Mouse (Mus musculus): ENCODE measurements around the gene Toe1. TPM values are rescaled to one million over a fixed set of nuclear protein-coding genes. Genes with fewer than 3 reads are reported as not detected.
A peak's percentile ranks its signal among the peaks of the same experiment; 100 is the strongest.
"Not testable (repeated sequence)": the region's sequence is repeated elsewhere in the genome, so short reads cannot be mapped to it uniquely, and the experiment has no call there.

Gene Toe1
- polyA plus RNA-seq (2015; fragmentation: Nextera tagmentation; extraction: Ambion mirVana), result 31.7 and 32.6 TPM in 2 replicates

DNA sequence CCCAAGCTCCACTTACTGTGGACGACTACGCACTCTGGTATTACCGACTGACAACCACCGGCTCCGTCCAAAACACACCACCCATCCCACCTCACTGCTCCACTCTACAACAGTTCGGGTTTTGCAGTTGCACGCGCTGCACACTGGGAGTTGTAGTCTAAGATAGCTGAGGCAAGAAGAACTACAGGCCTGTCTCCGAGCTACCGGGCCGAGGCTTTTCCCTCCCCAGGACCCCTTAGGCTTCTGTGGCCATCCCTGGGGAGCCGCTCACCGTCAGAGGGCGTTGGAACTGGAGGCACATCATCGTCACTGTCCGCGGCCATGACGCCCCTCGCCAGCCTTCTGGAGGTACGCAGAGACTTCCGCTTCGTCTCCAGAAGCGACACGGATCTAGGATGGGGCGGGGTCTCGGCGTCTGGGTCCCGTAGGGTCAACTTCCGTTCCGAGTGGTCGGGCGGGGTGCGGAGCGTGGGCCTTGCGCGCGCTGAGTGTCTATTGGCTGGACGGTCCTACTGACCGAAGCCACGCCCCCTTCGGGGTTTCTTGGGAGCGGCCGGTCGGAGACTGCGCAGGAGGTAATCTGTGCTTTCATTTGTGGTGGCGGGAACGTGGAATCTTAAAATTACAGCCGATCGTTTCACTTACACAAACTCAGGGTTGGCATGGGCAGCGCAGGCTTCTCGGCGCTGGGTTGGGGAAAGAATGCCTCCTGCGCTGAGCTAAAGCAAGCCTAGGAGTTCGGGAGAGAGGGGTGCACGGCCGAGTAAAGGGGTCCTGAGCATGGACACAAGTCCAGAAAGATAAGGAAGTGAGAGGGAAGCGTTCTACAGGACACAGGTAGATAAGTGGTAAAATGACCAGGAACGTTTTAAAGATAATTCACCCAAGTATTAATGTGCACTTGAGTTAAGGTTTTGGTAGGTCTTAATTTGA lies at the start of gene Toe1, which contains the start of gene Mutyh:
Gene Toe1 (minus strand): TSS at position 444 of the 933 bp plus-strand sequence.
Gene Mutyh (plus strand): TSS at position 527 of the 933 bp plus-strand sequence.
- peak within 1 kb of the TSS; percentile 84 for H3K27ac ChIP-seq
- H3K4me2 ChIP-seq, result peak within 1 kb of the TSS; percentile 69
- no peaks in the 10 kb centered on the region for H3K9me3 ChIP-seq (replicated peaks)
- H3K9ac ChIP-seq, result peak within 1 kb of the TSS; percentile 66
- H3K4me1 ChIP-seq, result peaks cover 10% of the 10 kb centered on the region
- no peaks in the 10 kb centered on the region for H3K27me3 ChIP-seq
- WGBS, result under 1% methylated on average over 58 of the region's 58 CpGs
- H3K4me3 ChIP-seq, result peak within 1 kb of the TSS; percentile 66
- peaks cover 35% of the 10 kb centered on the region for H3K36me3 ChIP-seq (ENCODE audit: poor library complexity, severe bottlenecking)
- ATAC-seq, result peak; percentile 97

- Histone ChIP-seq H3K27ac (no peak overlapping the region), H3K9me3 (replicated peaks) (no peaks in the 10 kb centered on the region), H3K4me1 (peaks cover 11% of the 10 kb centered on the region), H3K4me2 (no peak overlapping the region), H3K27me3 (no peaks in the 10 kb centered on the region), H3K9ac (no peak overlapping the region), H3K4me3 (no peak overlapping the region), H3K36me3 (ENCODE audit: poor library complexity, severe bottlenecking) (no peaks in the 10 kb centered on the region)
- ATAC-seq, result peak; percentile 68; the same call in 1 of the 2 replicates
- WGBS, result 40% methylated on average over 10 of the region's 10 CpGs
Measured at GRCm38 (mm10) chr4:116857203-116857602, 49.8 kb upstream of the Toe1 start.

- 20% methylated on average over 2 of the region's 2 CpGs for WGBS
- Histone ChIP-seq H3K27ac (no peak overlapping the region; the same call in 1 of the 2 replicates), H3K4me2 (no peak overlapping the region), H3K36me3 (ENCODE audit: poor library complexity, severe bottlenecking) (no peaks in the 10 kb centered on the region), H3K4me3 (no peak overlapping the region), H3K9me3 (replicated peaks) (no peaks in the 10 kb centered on the region), H3K27me3 (no peaks in the 10 kb centered on the region), H3K9ac (no peak overlapping the region), H3K4me1 (peaks cover 15% of the 10 kb centered on the region)
- ATAC-seq, result no peak; the same call in 1 of the 2 replicates
Measured at GRCm38 (mm10) chr4:116854286-116854685, 46.8 kb upstream of the Toe1 start.

DNA sequence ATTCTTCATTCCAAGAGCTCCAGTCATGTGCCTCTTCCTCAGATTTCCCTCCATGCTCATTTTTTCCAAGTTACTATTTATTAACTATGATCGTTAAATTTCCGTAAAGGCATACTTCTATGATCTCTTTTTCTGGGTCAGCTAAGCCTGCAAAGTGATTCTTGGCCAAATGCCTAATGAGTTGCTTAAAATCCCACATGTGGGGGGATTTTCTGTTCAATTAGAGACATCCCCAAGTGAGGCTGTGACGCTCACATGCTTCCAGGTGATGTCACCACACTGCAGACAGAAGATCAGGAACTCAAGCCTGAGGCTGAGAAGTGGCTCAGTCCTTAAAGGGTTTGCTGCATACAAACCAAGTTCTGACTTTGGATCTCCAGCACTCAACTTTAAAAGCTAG lies 42.5 kb upstream of the Toe1 start:
- no peak overlapping the region for H3K27ac ChIP-seq
- no peak overlapping the region for H3K9ac ChIP-seq
- H3K27me3 ChIP-seq, result no peaks in the 10 kb centered on the region
- H3K4me2 ChIP-seq, result no peak overlapping the region
- no peak for ATAC-seq
- WGBS, result 55% methylated on average over 3 of the region's 3 CpGs
- peaks cover 15% of the 10 kb centered on the region for H3K4me1 ChIP-seq
- H3K4me3 ChIP-seq, result no peak overlapping the region
- H3K36me3 ChIP-seq (ENCODE audit: poor library complexity, severe bottlenecking), result no peaks in the 10 kb centered on the region
- no peaks in the 10 kb centered on the region for H3K9me3 ChIP-seq (replicated peaks)

DNA sequence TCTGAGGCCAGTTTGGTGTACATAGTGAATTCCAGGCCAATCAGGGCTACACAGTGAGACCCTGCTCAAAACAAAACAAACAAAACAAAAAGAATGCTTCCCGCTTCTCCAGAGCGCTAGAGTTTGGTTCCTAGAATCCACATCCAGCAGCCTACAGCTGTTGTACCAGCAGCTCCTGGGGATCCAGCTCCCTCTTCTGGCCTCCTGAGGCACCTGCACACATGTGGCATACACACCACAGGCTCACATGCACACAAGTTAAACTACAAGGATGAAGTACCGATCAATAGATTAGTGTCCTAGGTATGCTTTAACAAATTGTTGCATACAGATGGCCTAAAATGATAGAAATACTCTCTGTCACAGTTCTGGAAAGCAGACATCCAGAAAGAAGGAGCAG lies 36.9 kb upstream of the Toe1 start:
- 96% methylated on average over 3 of the region's 3 CpGs for WGBS
- Histone ChIP-seq H3K4me1 (no peaks in the 10 kb centered on the region), H3K36me3 (ENCODE audit: poor library complexity, severe bottlenecking) (no peaks in the 10 kb centered on the region), H3K9ac (no peak overlapping the region), H3K27ac (no peak overlapping the region), H3K27me3 (no peaks in the 10 kb centered on the region), H3K4me2 (no peak overlapping the region), H3K4me3 (no peak overlapping the region), H3K9me3 (replicated peaks) (no peaks in the 10 kb centered on the region)
- ATAC-seq, result no peak

DNA sequence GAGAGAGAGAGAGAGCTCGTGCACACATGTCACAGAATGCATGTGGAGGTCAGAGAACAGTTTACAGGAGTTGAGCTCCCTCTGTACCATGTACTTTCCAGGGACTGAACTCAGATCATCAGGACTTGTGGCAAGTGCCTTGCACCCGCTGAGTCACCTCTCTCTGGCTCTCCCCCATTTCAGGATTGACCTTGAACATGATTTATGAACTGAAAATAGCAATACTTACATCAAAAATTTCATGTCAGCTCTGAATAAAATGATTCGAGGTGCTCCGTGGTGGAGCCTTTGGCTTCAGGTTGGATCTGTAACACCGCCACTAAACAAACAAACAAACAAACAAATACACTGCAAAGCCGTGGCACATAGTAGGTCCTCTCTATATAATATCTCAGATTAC lies 33.4 kb upstream of the Toe1 start:
- Histone ChIP-seq H3K27me3 (no peaks in the 10 kb centered on the region), H3K27ac (no peak overlapping the region), H3K4me2 (no peak overlapping the region), H3K9ac (no peak overlapping the region), H3K4me3 (no peak overlapping the region), H3K4me1 (no peaks in the 10 kb centered on the region), H3K36me3 (ENCODE audit: poor library complexity, severe bottlenecking) (no peaks in the 10 kb centered on the region), H3K9me3 (replicated peaks) (no peaks in the 10 kb centered on the region)
- no peak for ATAC-seq
- 85% methylated on average over 6 of the region's 6 CpGs for WGBS

GRCm38 (mm10) chr4:116840096-116840495 lies 32.7 kb upstream of the Toe1 start:
- H3K36me3 ChIP-seq (ENCODE audit: poor library complexity, severe bottlenecking); ATAC-seq: not testable (repeated sequence)

DNA sequence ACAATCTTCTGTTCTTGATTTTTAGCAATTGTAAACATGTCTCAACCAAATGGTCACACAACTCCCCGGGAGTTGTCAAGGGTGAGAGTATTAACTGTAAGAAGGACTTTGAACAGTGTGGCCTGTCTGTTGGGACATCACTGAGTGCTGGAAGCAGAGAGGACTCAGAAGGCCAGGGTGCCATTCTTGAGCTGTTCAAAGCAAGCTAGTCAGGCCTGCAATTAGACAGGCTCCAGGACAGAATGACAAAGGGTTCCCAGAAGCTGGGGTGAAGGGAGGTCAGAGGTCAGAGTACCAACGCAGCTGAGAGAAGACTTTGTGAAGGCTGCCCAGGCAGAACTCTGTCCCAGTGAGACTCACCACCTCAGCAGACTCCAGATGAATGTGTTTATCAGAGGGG lies 31.6 kb upstream of the Toe1 start:
- no peak for ATAC-seq
- Histone ChIP-seq H3K9ac (no peak overlapping the region), H3K36me3 (ENCODE audit: poor library complexity, severe bottlenecking) (no peaks in the 10 kb centered on the region), H3K27ac (no peak overlapping the region), H3K27me3 (no peaks in the 10 kb centered on the region), H3K9me3 (replicated peaks) (no peaks in the 10 kb centered on the region), H3K4me1 (no peaks in the 10 kb centered on the region), H3K4me2 (no peak overlapping the region), H3K4me3 (no peak overlapping the region)
- 24% methylated on average over 2 of the region's 2 CpGs for WGBS

More at GRCm38 (mm10) chr4:116840096-116840495, 32.7 kb upstream of the Toe1 start:
- H3K9ac ChIP-seq; H3K27me3 ChIP-seq; H3K27ac ChIP-seq; H3K4me1 ChIP-seq; H3K4me3 ChIP-seq; H3K9me3 ChIP-seq (replicated peaks): not testable (repeated sequence)
- 59% methylated on average over 26 of the region's 29 CpGs for WGBS
- H3K4me2 ChIP-seq, result peak overlapping the region; percentile 25; the same call in 1 of the 2 replicates

DNA sequence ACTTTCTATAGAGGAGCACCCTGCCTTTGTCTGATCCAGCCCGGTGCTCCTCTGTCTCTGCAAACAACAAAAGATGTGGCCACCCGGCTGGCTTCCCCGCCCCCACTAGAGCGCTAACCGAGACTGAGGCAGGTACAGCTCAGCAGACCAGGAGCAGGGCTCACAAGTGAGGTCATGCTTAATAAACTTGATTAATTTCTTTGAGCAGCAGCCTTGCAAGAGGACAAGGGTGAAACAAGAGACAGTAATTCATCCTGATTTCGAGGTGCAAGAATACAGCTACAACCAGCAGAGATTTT lies 22.6 kb upstream of the Toe1 start:
- H3K4me2 ChIP-seq, result no peak overlapping the region
- H3K4me1 ChIP-seq, result peaks cover 24% of the 10 kb centered on the region
- H3K4me3 ChIP-seq, result no peak overlapping the region
- ATAC-seq, result peak; percentile 70
- no peaks in the 10 kb centered on the region for H3K36me3 ChIP-seq (ENCODE audit: poor library complexity, severe bottlenecking)
- H3K9me3 ChIP-seq (replicated peaks), result no peaks in the 10 kb centered on the region
- 5% methylated on average over 6 of the region's 6 CpGs for WGBS
- no peaks in the 10 kb centered on the region for H3K27me3 ChIP-seq
- peak overlapping the region; percentile 72 for H3K27ac ChIP-seq
- H3K9ac ChIP-seq, result no peak overlapping the region

DNA sequence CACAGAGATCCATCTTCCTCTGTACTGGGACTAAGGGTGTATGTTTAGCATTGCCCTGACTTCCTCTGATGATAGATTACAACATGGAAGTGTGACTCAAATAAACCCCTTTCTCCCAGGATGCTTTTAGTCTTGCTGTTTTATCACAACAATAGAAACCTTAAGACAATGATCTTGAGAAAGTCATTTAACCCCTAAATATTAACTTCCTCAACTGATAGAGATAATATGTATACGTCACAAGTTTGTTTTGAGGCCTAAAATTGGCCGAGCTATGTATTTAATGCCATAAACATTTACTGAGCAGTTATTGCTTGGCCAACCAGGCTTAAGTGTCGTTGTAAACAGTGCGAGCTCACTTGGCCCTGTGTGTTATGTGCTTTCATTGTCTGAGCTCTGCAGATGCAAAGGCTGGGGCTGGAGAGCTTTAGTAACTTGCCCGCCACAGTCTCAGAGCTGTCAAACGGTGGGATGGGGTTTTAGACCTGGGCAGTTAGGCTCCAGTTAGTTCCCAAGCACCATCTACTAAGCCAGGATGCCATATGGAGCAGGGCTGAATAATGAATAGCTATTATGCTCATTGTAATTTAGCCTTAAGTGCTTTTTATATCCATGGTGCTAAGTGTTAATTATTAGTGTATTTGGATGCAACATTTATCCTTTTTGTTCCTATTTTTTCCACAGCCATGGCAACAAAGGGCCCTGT lies 22.1 kb upstream of the Toe1 start:
- H3K9ac ChIP-seq, result no peak overlapping the region
- ATAC-seq, result peak; percentile 67
- peaks cover 28% of the 10 kb centered on the region for H3K4me1 ChIP-seq
- no peaks in the 10 kb centered on the region for H3K9me3 ChIP-seq (replicated peaks)
- H3K27me3 ChIP-seq, result no peaks in the 10 kb centered on the region
- 26% methylated on average over 6 of the region's 6 CpGs for WGBS
- no peak overlapping the region for H3K4me3 ChIP-seq
- H3K27ac ChIP-seq, result peak overlapping the region; percentile 72
- no peaks in the 10 kb centered on the region for H3K36me3 ChIP-seq (ENCODE audit: poor library complexity, severe bottlenecking)
- no peak overlapping the region for H3K4me2 ChIP-seq

DNA sequence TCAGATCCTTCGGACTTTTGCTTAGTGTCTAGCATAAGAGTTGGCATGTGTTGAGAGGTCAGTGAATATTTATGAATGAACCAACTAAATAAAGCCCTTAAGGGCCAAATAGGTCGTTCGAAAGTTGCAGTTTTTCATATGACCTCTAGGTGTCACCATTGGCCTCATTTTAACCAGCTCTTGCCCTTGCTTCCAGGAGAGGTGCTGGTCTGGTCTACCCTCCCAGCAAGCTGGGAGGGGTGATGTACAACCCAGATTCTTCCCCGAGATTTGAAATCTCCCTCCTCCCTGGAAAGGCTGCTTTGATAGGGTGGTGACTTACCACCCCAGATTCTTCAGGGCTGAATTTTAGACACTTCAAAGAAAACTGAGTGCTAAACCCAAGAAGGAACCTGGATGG lies 20.4 kb upstream of the Toe1 start:
- 1% methylated on average over 4 of the region's 4 CpGs for WGBS

GRCm38 (mm10) chr4:116824541-116825004 lies 17.1 kb upstream of the Toe1 start:
- peak overlapping the region; percentile 72 for H3K4me2 ChIP-seq
- H3K36me3 ChIP-seq (ENCODE audit: poor library complexity, severe bottlenecking), result no peaks in the 10 kb centered on the region
- WGBS, result under 1% methylated on average over 29 of the region's 29 CpGs
- H3K27me3 ChIP-seq, result peaks cover 23% of the 10 kb centered on the region
- H3K4me3 ChIP-seq, result peak overlapping the region; percentile 59
- H3K9me3 ChIP-seq (replicated peaks), result no peaks in the 10 kb centered on the region
- peak; percentile 44; the same call in 1 of the 2 replicates for ATAC-seq
- peak overlapping the region; percentile 80 for H3K9ac ChIP-seq
- peaks cover 36% of the 10 kb centered on the region for H3K4me1 ChIP-seq
- H3K27ac ChIP-seq, result peak overlapping the region; percentile 37

More for the DNA sequence above, 20.4 kb upstream of the Toe1 start:
- Histone ChIP-seq H3K9me3 (replicated peaks) (no peaks in the 10 kb centered on the region), H3K4me2 (no peak overlapping the region), H3K4me3 (no peak overlapping the region), H3K27ac (no peak overlapping the region), H3K27me3 (0 out of 2 replicates have a peak, but pooled peaks cover 4% of the 10 kb centered on the region), H3K4me1 (peaks cover 33% of the 10 kb centered on the region), H3K36me3 (ENCODE audit: poor library complexity, severe bottlenecking) (no peaks in the 10 kb centered on the region), H3K9ac (no peak overlapping the region)
- peak; percentile 60 for ATAC-seq
